Mouse (Mus musculus): ENCODE data around the gene Irf2bp1.

GRCm38 (mm10) chr7:19050172-19050571 lies 46.3 kb downstream of the Irf2bp1 start:
- TF ChIP-seq CTCF (IDR thresholded peaks at IDR 0.05) (no peak), EP300 (IDR thresholded peaks at IDR 0.05) (no peak)
